13 mouse cellular contexts compared by ENCODE assay signal in the genomic region with DNA sequence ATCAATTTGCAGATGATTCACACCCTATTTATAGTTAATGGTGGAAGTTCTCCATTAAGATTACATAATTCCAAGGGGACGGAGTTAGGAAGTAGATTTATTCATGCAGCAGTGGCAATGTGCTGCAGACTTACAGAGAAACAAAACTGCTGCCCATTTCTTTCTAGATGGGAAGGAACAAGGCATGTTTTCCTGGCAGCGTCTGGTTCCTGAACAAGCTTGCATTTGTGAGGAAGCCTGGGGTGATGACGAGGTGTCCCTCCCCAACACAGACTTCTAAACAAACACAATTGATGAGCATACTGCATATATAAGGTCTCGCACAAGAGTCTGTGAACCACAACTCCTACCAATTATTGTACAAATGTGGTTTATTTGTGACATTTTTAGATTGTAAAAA.
A peak's percentile ranks its signal among the peaks of the same experiment; 100 is the strongest.
DNase-seq lines count a peak whose midpoint lies in the region; ATAC-seq and TF ChIP-seq lines count a peak whose summit lies in the region.
"Had no signal": no experiment of that assay in that cellular context is flagged by ENCODE, and none has a peak within 500 bp of the region (broad histone marks: within the 10 kb centered on the region; RNA-seq: fewer than 3 reads in every experiment).

No protein-coding gene starts in this region.

- no peaks in the 10 kb centered on the region for H3K4me1 ChIP-seq in neural tube, embryonic 14.5 days (ENCODE audit: control insufficient read depth, insufficient read depth, low read length)
- no peaks in the 10 kb centered on the region for H3K4me1 ChIP-seq in lung, adult 2 months (ENCODE audit: control insufficient read depth, insufficient read depth, low read length)
- H3K4me1 ChIP-seq: heart, embryonic 10.5 days; limb, embryonic 12.5 days had no signal

- H3K36me3 ChIP-seq in neural tube, embryonic 14.5 days (ENCODE audit: control insufficient read depth, insufficient read depth, low read length), result no peaks in the 10 kb centered on the region
- H3K36me3 ChIP-seq: heart, embryonic 10.5 days; limb, embryonic 12.5 days had no signal

- ATAC-seq in neural tube, embryonic 14.5 days (ENCODE audit: low read depth), result no peak; the same call in 1 of the 2 replicates

- H3K27ac ChIP-seq in neural tube, embryonic 14.5 days (ENCODE audit: low read depth, low read length), result peak overlapping the region; percentile 4
- H3K27ac ChIP-seq: heart, embryonic 10.5 days; limb, embryonic 12.5 days had no signal

- no peaks in the 10 kb centered on the region for H3K27me3 ChIP-seq in neural tube, embryonic 14.5 days (ENCODE audit: control insufficient read depth, insufficient read depth, low read length)
- H3K27me3 ChIP-seq: limb, embryonic 12.5 days had no signal

- intact Hi-C loops in left cerebral cortex, postnatal 4 days (cut with DNase I), result loop anchor here (5.0 kb wide), 4 partner anchors 43 to 243 kb away; a partner anchor contains a TSS

- WGBS in neural tube, embryonic 14.5 days, result 62% methylated on average over 4 of the region's 4 CpGs
- 53% methylated on average over 4 of the region's 4 CpGs for WGBS in lung, adult 2 months

- H3K4me2 ChIP-seq in neural tube, embryonic 14.5 days (ENCODE audit: low read depth, low read length), result no peak overlapping the region
- H3K4me2 ChIP-seq: limb, embryonic 12.5 days had no signal

- no peak overlapping the region for H3K4me3 ChIP-seq in neural tube, embryonic 14.5 days (ENCODE audit: low read depth, low read length)
- H3K4me3 ChIP-seq in lung, adult 2 months (replicated peaks; ENCODE audit: extremely low read depth, low read depth, low read length), result no peak overlapping the region
- H3K4me3 ChIP-seq: heart, embryonic 10.5 days; limb, embryonic 12.5 days; myocyte had no signal

- TF ChIP-seq CTCF in lung, adult 2 months (IDR thresholded peaks at IDR 0.05; ENCODE audit: insufficient read depth, low read length), result no peak

- DNase-seq in left cerebral cortex, adult 11 months (ENCODE audit: low spot score), result peak; percentile 35
- DNase-seq in left cerebral cortex, postnatal 4 days, result no peak
- DNase-seq in cerebellum, postnatal 14 days, result peak; percentile 29 to 52
- DNase-seq in layer of hippocampus, adult 9-10 months (ENCODE audit: low spot score), result peak; percentile 15
- DNase-seq in adrenal gland, postnatal 14 days, result no peak
- DNase-seq in gastrocnemius, adult 18-20 months (ENCODE audit: low spot score), result no peak
- no peak for DNase-seq in lung, adult 2 months
- DNase-seq: kidney, adult 18-20 months; lung, postnatal 14 days had no signal

- no peaks in the 10 kb centered on the region for H3K9me3 ChIP-seq in neural tube, embryonic 14.5 days (ENCODE audit: control insufficient read depth, low read length)
- H3K9me3 ChIP-seq: heart, embryonic 10.5 days; limb, embryonic 12.5 days had no signal

- no peak overlapping the region; the same call in 1 of the 2 replicates for H3K9ac ChIP-seq in neural tube, embryonic 14.5 days (replicated peaks; ENCODE audit: low read depth, low read length)
- H3K9ac ChIP-seq: limb, embryonic 12.5 days had no signal

- no peak for TF ChIP-seq POLR2A in lung, adult 2 months (IDR thresholded peaks at IDR 0.05; ENCODE audit: borderline replicate concordance, extremely low read depth, low read depth, low read length)

Comparison
In these comparisons a context has a peak if more than half of its experiments do, and no peak if none do; other contexts are left out.
1. DNase-seq: peak in left cerebral cortex, adult 11 months (single experiment), cerebellum, postnatal 14 days (2 of 2) and layer of hippocampus, adult 9-10 months (single experiment); none in left cerebral cortex, postnatal 4 days (single experiment), adrenal gland, postnatal 14 days (single experiment), gastrocnemius, adult 18-20 months (single experiment) and lung, adult 2 months (single experiment).